15 mouse cellular contexts compared by ENCODE assay signal in genomic region chr12:51914903-51915670, GRCm38 (mm10).
"Had no signal": no experiment of that assay in that cellular context is flagged by ENCODE, and none has a peak within 500 bp of the region (broad histone marks: within the 10 kb centered on the region; RNA-seq: fewer than 3 reads in every experiment).

No protein-coding gene starts in this region.

- H3K9me3 ChIP-seq: kidney, embryonic 15.5 days; limb, embryonic 15.5 days; liver, embryonic 12.5 days; midbrain, embryonic 10.5 days; neural tube, embryonic 13.5 days had no signal

- H3K27ac ChIP-seq: kidney, embryonic 15.5 days; limb, embryonic 15.5 days; liver, embryonic 12.5 days; midbrain, embryonic 10.5 days; neural tube, embryonic 13.5 days had no signal

- DNase-seq: kidney, adult 2 months; kidney, postnatal 25 days; layer of hippocampus, adult 9-11 months; layer of hippocampus, postnatal 36 days; lung, embryonic 14.5 days; lung, postnatal 10 days; lung, postnatal 4 days; retina, postnatal 1 day; thymus, postnatal 4 days had no signal

- H3K4me1 ChIP-seq: kidney, embryonic 15.5 days; limb, embryonic 15.5 days; liver, embryonic 12.5 days; midbrain, embryonic 10.5 days; neural tube, embryonic 13.5 days had no signal

- H3K9ac ChIP-seq: kidney, embryonic 15.5 days; limb, embryonic 15.5 days; liver, embryonic 12.5 days; lung, embryonic 14.5 days; neural tube, embryonic 13.5 days had no signal

- H3K27me3 ChIP-seq: kidney, embryonic 15.5 days; limb, embryonic 15.5 days; liver, embryonic 12.5 days; neural tube, embryonic 13.5 days had no signal

- ATAC-seq: liver, embryonic 12.5 days; midbrain, embryonic 16.5 days had no signal

- H3K4me3 ChIP-seq: kidney, embryonic 15.5 days; limb, embryonic 15.5 days; liver, embryonic 12.5 days; midbrain, embryonic 10.5 days; neural tube, embryonic 13.5 days had no signal

- H3K4me2 ChIP-seq: kidney, embryonic 15.5 days; limb, embryonic 15.5 days; liver, embryonic 12.5 days; lung, embryonic 14.5 days; neural tube, embryonic 13.5 days had no signal
